Mouse (Mus musculus) cerebellum, adult 2 months (tissue): Measurements from ENCODE around the gene Akap1. TPM values are rescaled to one million over a fixed set of nuclear protein-coding genes. Genes with fewer than 3 reads are reported as not detected.

Experiments used
- DNase-seq, 2 experiments: peaks; one replicate each; pipeline ENCODE4 v3.0.0; 2021
- H3K27ac ChIP-seq: fragments of 200-500 bp; 2 replicates; pipeline ENCODE4 v1.5.1; 2012; ENCODE audit warnings: low read length, control low read depth, inconsistent platforms; ENCODE audit not compliant: insufficient read depth
- H3K27me3 ChIP-seq: fragments of 200-500 bp; 2 replicates; pipeline ENCODE4 v1.6.1; 2012; ENCODE audit warnings: inconsistent platforms, mild to moderate bottlenecking, low read length, moderate library complexity; ENCODE audit not compliant: control insufficient read depth, insufficient read depth
- H3K4me1 ChIP-seq: fragments of 200-500 bp; 2 replicates; pipeline ENCODE4 v1.6.1; 2011; ENCODE audit warnings: low read length; ENCODE audit not compliant: control insufficient read depth, insufficient read depth
- H3K4me3 ChIP-seq: fragments of 200-500 bp; replicated peaks from 2 replicates; pipeline ENCODE3; 2011; ENCODE audit warnings: mild to moderate bottlenecking, low read depth, low read length, control low read depth; ENCODE audit not compliant: insufficient read depth
- CTCF ChIP-seq: fragments of 200-500 bp; IDR thresholded peaks from 2 replicates; pipeline ENCODE4 v1.5.1; 2011; ENCODE audit warnings: low read depth, mild to moderate bottlenecking, control low read depth, low read length, moderate library complexity, borderline replicate concordance; ENCODE audit not compliant: insufficient read depth
- POLR2A ChIP-seq: fragments of 200-500 bp; IDR thresholded peaks from 2 replicates; pipeline ENCODE4 v1.6.1; 2011; ENCODE audit warnings: low read length, control low read depth, borderline replicate concordance; ENCODE audit not compliant: insufficient read depth
- WGBS: fragments of 180-500 bp; shearing (Covaris S2); methylation state at CpG from one replicate; pipeline ENCODE4 v1.1.7; 2018; 5-methylcytosine and 5-hydroxymethylcytosine counted together
- polyA plus RNA-seq: library from polyadenylated mRNA; depleted of rRNA; stranded (reverse); fragments of >200 nt; gene quantifications from 2 replicates; pipeline ENCODE4 v1.2.3, GENCODE M21; 2012

Gene Akap1
- polyA plus RNA-seq, 1 experiment = 41.5 TPM

DNA sequence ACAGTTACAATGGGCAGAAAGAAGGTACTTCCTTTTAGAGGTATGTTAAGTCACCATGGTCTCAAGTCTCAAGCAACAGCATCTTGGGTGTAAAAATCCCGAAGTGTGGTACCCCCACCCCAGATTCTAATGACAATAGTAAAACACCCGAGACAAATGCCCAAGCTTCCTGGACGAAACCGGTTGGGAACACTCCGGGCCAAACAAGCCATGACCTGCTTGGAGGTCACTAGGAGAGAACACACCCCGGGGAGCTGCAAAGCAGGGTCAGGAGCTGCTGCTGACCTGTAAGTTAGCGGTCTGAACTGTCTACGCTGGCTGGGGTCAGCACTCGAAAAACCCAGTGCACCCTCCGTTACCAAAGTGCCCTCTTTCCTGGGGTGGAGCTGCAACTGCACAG lies 21.1 kb downstream of the Akap1 start:
- H3K4me3 ChIP-seq = no peak overlapping the region
- DNase-seq = no peak
- H3K27me3 ChIP-seq = no peaks in the 10 kb centered on the region
- 90% methylated on average over 10 of the region's 10 CpGs for WGBS
- H3K27ac ChIP-seq = no peak overlapping the region
- no peak for TF ChIP-seq CTCF
- no peak for TF ChIP-seq POLR2A
- H3K4me1 ChIP-seq = peaks cover 5% of the 10 kb centered on the region

DNA sequence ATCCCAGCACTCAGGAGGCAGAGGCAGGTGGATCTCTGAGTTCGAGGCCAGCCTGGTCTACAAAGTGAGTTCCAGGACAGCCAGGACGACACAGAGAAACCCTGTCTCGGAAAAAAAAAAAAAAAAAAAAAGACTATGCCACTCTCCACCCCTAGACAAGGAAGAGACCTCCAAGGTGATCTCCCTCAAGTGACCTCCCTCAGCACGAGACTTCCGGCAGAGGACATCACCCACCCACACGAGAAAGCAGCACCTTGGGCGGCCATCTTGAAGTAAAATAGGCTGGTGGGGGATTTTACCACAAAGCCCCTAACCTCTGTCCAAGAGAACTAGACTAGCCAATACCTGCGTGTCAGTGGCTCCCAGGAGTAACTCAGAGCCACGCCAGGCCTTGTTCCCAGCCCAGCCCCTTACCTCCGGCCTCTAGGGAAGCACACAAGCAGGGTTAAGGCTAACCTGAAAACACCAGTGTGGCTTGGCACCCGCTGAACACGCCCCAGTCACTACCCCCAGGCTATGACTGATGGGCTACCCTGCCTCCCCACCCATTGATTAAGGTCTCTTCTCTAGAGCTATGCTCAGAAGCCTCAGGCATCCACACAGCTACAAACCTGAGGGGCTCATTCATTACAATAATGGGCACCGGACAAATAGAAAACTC lies 21.9 kb downstream of the Akap1 start:
- no peak for DNase-seq
- TF ChIP-seq CTCF = no peak
- no peak for TF ChIP-seq POLR2A
- H3K4me1 ChIP-seq = 0 out of 2 replicates have a peak, but pooled peaks cover 2% of the 10 kb centered on the region
- no peaks in the 10 kb centered on the region for H3K27me3 ChIP-seq
- H3K4me3 ChIP-seq = no peak overlapping the region
- 95% methylated on average over 13 of the region's 13 CpGs for WGBS
- H3K27ac ChIP-seq = no peak overlapping the region

DNA sequence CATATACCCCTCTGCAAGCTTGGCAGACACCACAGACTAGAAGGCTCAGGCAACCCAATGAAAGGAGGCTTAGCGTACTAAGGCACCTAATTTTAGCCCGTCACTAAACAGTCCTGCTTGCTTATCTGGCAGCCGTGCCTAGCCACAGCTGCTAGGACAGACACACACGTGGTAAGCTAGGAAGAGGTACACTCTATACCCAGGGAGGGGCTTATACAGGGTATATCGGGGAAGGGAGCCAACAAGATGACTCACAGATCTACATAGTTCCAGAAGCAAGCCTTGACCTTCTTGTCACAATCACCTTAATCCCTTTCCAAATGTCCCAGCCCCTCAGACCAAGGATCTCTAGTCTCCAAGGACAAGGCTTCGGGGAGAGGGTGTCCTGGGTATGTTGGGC lies 23.0 kb downstream of the Akap1 start:
- Histone ChIP-seq H3K4me3 (no peak overlapping the region), H3K27me3 (no peaks in the 10 kb centered on the region), H3K27ac (no peak overlapping the region), H3K4me1 (0 out of 2 replicates have a peak, but pooled peaks cover 2% of the 10 kb centered on the region)
- TF ChIP-seq POLR2A (no peak), CTCF (no peak)
- WGBS = 42% methylated on average over 6 of the region's 6 CpGs
- DNase-seq = no peak

DNA sequence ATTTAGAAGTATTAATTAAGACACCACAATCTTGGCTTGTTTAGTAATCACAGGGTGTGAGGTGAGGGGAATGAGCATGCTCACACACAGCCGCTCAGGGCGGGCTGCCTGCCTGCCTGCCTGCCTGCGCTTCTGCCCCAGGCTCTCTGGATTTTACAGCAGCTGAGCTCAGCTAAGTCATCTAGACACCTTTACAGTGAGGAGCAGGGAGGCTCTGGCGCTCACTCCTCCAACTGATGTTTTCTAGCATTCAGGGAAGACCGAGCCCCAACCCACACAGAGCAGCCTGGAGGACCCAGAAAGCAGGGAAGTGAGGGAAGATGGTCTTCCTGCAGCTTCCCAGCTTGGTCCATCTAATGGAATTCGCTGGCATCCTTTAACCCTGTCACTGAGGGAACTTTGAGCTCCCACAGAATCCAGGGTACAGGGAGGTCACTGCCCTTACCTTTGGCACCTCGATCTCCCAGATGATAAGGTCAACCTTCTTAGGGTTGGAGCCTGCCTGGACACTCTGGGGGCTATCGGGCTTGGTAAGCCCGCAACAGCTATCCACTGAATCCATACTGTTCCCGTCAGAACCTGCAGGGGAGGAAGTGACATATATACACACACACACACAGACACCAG lies 23.5 kb downstream of the Akap1 start:
- H3K4me1 ChIP-seq = 0 out of 2 replicates have a peak, but pooled peaks cover 2% of the 10 kb centered on the region
- WGBS = 83% methylated on average over 10 of the region's 10 CpGs
- no peak overlapping the region for H3K4me3 ChIP-seq
- no peak for DNase-seq
- H3K27me3 ChIP-seq = no peaks in the 10 kb centered on the region
- no peak overlapping the region for H3K27ac ChIP-seq
- no peak for TF ChIP-seq CTCF
- no peak for TF ChIP-seq POLR2A

DNA sequence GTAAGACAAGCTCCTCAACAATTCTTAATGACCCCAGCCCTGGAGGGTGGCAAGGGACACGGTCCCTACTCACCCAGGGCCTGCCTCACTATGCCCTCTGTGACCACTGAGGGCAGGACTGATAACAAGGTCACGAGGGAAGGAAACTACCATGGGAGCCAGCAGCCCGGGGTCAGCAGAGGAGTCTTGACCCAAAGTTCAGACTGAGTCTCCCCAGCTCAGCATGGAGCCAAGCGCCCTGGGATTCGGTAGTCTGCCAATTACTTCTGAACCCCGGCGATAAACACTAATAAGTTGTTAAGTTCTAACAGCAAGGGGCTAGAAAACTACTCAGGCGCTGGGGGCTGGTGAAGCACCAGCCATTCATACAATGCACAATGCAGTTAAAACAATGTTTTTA lies 24.1 kb downstream of the Akap1 start:
- no peak for DNase-seq
- H3K27ac ChIP-seq = no peak overlapping the region
- H3K4me1 ChIP-seq = 0 out of 2 replicates have a peak, but pooled peaks cover 2% of the 10 kb centered on the region
- H3K4me3 ChIP-seq = no peak overlapping the region
- TF ChIP-seq POLR2A (no peak), CTCF (no peak)
- 72% methylated on average over 8 of the region's 8 CpGs for WGBS
- no peaks in the 10 kb centered on the region for H3K27me3 ChIP-seq

DNA sequence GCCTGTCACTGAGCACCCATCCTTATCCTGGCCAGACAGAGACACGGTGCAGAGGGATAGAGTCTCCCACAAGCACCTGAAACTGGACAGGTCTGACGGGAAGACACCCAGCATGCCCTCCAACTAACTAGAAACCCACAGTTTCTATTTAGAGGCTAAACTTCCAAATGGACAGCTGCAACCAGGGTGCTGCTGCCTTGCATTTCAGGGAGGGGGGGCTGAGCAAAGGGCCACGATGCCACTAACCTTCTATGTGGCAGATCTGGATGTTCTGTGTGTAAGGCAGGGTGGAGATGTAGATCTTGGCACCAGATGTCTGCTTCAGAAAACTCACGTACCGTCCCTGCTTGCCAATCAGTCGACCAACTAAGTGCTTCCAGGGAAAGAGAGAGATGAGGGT lies 25.0 kb downstream of the Akap1 start:
- Histone ChIP-seq H3K4me3 (no peak overlapping the region), H3K4me1 (0 out of 2 replicates have a peak, but pooled peaks cover 2% of the 10 kb centered on the region), H3K27ac (no peak overlapping the region), H3K27me3 (no peaks in the 10 kb centered on the region)
- DNase-seq = no peak
- TF ChIP-seq CTCF (no peak), POLR2A (no peak)
- 77% methylated on average over 6 of the region's 6 CpGs for WGBS

DNA sequence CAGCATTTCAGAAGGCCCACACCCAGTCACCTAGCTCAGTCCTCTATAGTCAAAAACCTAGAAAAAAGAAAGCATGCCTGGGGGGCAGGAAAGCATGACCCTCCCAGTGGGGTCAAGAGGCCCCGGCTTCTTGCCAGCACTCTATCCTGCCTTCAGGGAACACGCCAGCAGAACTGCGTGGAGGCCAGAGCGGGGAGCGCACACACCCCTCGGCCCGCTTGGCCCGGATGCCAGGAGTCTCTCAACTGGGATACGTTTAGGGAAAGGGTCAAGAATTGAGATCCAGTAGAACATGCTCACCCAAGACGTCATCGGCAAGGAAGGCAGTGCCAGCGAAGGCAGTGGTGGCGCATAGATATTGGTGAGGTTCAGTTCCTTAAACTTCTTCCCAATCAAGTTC lies 25.8 kb downstream of the Akap1 start:
- no peak overlapping the region for H3K27ac ChIP-seq
- H3K4me1 ChIP-seq = 0 out of 2 replicates have a peak, but pooled peaks cover 2% of the 10 kb centered on the region
- 82% methylated on average over 13 of the region's 13 CpGs for whole genome bisulfite sequencing
- DNase-seq = no peak
- H3K27me3 ChIP-seq = no peaks in the 10 kb centered on the region
- no peak overlapping the region for H3K4me3 ChIP-seq
- TF ChIP-seq CTCF = no peak
- TF ChIP-seq POLR2A = no peak

DNA sequence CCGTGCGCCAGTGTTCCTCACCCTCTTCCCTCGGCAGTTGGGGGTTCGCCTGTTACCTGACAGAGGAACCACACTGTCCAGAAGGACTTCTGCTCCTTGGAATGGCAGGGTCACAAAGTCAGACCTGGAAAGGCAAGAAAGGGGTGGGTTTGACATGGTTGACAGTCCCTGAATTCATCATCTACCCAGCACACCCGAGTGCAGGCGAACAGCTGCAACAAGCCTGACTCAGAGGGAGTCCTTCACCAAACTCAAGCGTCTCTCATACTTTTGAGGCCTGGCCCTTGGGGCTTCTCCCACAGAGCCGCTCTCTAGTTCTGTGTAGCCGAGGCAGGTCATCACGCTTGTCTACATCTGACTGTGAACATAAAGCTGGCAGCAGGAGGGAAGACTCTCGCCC lies 29.8 kb downstream of the Akap1 start:
- Histone ChIP-seq H3K27me3 (no peaks in the 10 kb centered on the region), H3K27ac (no peak overlapping the region), H3K4me3 (no peak overlapping the region), H3K4me1 (no peaks in the 10 kb centered on the region)
- TF ChIP-seq CTCF (no peak), POLR2A (no peak)
- no peak for DNase-seq
- 86% methylated on average over 11 of the region's 11 CpGs for WGBS
